Mouse (Mus musculus) bone marrow, adult 2 months (tissue): ENCODE data around the gene Ankdd1b.

Experiments
- CTCF ChIP-seq: fragments of 200-500 bp; IDR thresholded peaks from 2 replicates; pipeline ENCODE4 v1.5.1; 2011; ENCODE audit warnings: low read length, control low read depth; ENCODE audit not compliant: control insufficient read depth, insufficient read depth
- POLR2A ChIP-seq: fragments of 200-500 bp; IDR thresholded peaks from 2 replicates; pipeline ENCODE4 v1.6.1; 2011; ENCODE audit warnings: low read depth, mild to moderate bottlenecking, control low read depth, low read length, borderline replicate concordance; ENCODE audit not compliant: control insufficient read depth

- TF ChIP-seq POLR2A = no peak
- no peak for TF ChIP-seq CTCF
Observed at GRCm38 (mm10) chr13:96516249-96516648, 45.3 kb upstream of the Ankdd1b start.
